Mouse (Mus musculus): ENCODE data around the gene Fndc3b. TPM values are rescaled to one million over a fixed set of nuclear protein-coding genes. Genes with fewer than 3 reads are reported as not detected.

The Fndc3b gene
- total and polyA plus RNA-seq, 3 experiments: 0.03 to 0.05 (median 0.04) TPM

DNA sequence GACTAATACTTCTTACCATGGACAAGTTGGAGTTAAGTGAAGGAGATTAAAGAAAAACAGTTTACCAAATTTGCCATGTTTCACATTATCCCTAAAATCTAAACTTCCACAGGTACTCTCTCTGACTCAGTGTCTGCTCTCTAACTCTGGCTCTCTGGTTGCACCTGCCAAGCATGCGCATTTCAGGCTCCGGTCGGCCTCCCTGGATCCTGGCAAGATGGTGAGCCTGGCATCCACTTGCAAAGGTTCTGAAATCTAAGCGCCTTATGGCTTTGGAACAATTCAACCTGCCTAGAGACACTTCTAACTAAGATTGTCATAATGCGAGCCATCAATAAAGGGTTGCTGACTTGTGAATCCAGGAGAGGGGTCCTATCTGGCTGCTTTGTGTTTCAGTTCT, 81.4 kb downstream of the Fndc3b start:
- in situ Hi-C loops (cut with MboI; ENCODE audit: low pct_ligation_motif_present, low pct_unique_long_range_greater_than_20kb, low sequenced_read_pairs) (no loop called here), dilution Hi-C loops (cut with MboI; ENCODE audit: extremely low pct_ligation_motif_present, extremely low pct_unique_long_range_greater_than_20kb, low sequenced_read_pairs) (no loop called here)
- Histone ChIP-seq H3K4me2 (ENCODE audit: insufficient read depth, low read depth, poor library complexity, severe bottlenecking) (no peak overlapping the region), H3K27ac (ENCODE audit: insufficient read depth, low read depth) (no peak overlapping the region), H3K9me3 (replicated peaks; ENCODE audit: low read length) (no peaks in the 10 kb centered on the region), H3K4me1 (ENCODE audit: control insufficient read depth in 1 of 2, insufficient read depth in 2 of 2) (no peaks in the 10 kb centered on the region), H3K9ac (ENCODE audit: insufficient read depth, low read depth) (no peak overlapping the region), H3K36me3 (replicated peaks in 1 of 2; ENCODE audit: control insufficient read depth in 1 of 2, insufficient read depth in 1 of 2, low read length in 1 of 2) (no peaks in the 10 kb centered on the region), H3K4me3 (replicated peaks in 1 of 3; ENCODE audit: low read depth in 2 of 3, low read length in 2 of 3, poor library complexity in 1 of 3) (no peak overlapping the region), H3K27me3 (replicated peaks) (no peaks in the 10 kb centered on the region), H3K79me2 (replicated peaks; ENCODE audit: control insufficient read depth, extremely low read depth, insufficient read depth, poor library complexity, severe bottlenecking) (no peaks in the 10 kb centered on the region)
- TF ChIP-seq SMC3 (IDR thresholded peaks at IDR 0.05; ENCODE audit: low read depth, low read length) (no peak), ELF1 (IDR thresholded peaks at IDR 0.05; ENCODE audit: low read depth, low read length) (no peak), ETS1 (conservative IDR thresholded peaks at IDR 0.05; ENCODE audit: low read depth, low read length) (no peak)
- DNase-seq (ENCODE audit: extremely low read depth): no peak

DNA sequence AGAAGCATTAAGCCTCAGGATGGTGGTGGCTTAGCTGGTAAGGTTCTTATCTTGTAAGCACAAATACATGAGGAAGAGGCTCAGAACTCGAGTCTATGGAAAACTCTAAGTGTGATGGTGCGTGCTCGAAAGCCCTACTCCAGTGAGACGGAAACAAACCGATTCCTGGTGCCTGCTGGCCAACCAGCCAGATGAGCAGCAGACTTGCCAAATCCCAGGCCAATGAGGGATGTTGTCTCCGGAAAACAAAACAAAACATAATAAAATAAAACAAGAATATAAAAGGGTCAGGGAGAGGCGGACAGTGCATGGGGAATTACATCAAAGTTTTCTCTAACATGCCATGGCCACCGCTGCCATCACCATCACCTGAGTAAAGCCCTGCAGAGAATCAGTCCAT, 84.8 kb downstream of the Fndc3b start:
- H3K4me1 ChIP-seq (ENCODE audit: control insufficient read depth in 1 of 2, insufficient read depth in 2 of 2): no peaks in the 10 kb centered on the region
- H3K79me2 ChIP-seq (replicated peaks; ENCODE audit: control insufficient read depth, extremely low read depth, insufficient read depth, poor library complexity, severe bottlenecking): no peaks in the 10 kb centered on the region
- in situ Hi-C loops (cut with MboI; ENCODE audit: low pct_ligation_motif_present, low pct_unique_long_range_greater_than_20kb, low sequenced_read_pairs): no loop called here
- DNase-seq (ENCODE audit: extremely low read depth): no peak
- dilution Hi-C loops (cut with MboI; ENCODE audit: extremely low pct_ligation_motif_present, extremely low pct_unique_long_range_greater_than_20kb, low sequenced_read_pairs): no loop called here
- no peaks in the 10 kb centered on the region for H3K9me3 ChIP-seq (replicated peaks; ENCODE audit: low read length)
- no peak overlapping the region for H3K9ac ChIP-seq (ENCODE audit: insufficient read depth, low read depth)
- no peak overlapping the region for H3K4me3 ChIP-seq (replicated peaks in 1 of 3; ENCODE audit: low read depth in 2 of 3, low read length in 2 of 3, poor library complexity in 1 of 3)
- H3K4me2 ChIP-seq (ENCODE audit: insufficient read depth, low read depth, poor library complexity, severe bottlenecking): no peak overlapping the region
- TF ChIP-seq BHLHE40 (IDR thresholded peaks at IDR 0.05; ENCODE audit: low read depth, low read length) (no peak), GABPA (IDR thresholded peaks at IDR 0.05; ENCODE audit: insufficient replicate concordance, low read depth, low read length) (no peak), RAD21 (IDR thresholded peaks at IDR 0.05; ENCODE audit: low read depth, low read length) (no peak), ZMIZ1 (IDR thresholded peaks at IDR 0.05; ENCODE audit: low read depth, low read length) (no peak)
- H3K27me3 ChIP-seq (replicated peaks): no peaks in the 10 kb centered on the region
- H3K27ac ChIP-seq (ENCODE audit: insufficient read depth, low read depth): no peak overlapping the region
- H3K36me3 ChIP-seq (replicated peaks in 1 of 2; ENCODE audit: control insufficient read depth in 1 of 2, insufficient read depth in 1 of 2, low read length in 1 of 2): no peaks in the 10 kb centered on the region

DNA sequence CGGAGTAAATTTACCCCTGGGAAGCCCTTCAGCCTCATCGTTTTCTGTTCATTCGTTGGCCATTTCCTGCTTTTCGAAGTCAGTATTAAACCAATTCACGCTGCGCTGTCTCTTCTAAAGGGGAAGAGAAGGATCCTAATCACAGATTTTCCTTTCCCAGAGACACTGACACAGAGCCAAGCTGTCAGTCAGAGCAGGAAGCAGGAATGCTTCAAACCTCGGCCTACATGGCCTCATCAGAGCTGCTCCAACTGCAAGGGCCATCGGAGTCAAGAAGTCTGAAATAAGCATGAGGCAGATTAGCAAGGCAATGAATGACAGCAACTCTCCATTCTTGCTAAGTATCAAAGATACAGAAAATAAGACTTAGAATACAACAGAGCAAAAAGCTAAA, 85.5 kb downstream of the Fndc3b start:
- Histone ChIP-seq H3K4me2 (ENCODE audit: insufficient read depth, low read depth, poor library complexity, severe bottlenecking) (no peak overlapping the region), H3K36me3 (replicated peaks in 1 of 2; ENCODE audit: control insufficient read depth in 1 of 2, insufficient read depth in 1 of 2, low read length in 1 of 2) (no peaks in the 10 kb centered on the region), H3K27me3 (replicated peaks) (no peaks in the 10 kb centered on the region), H3K9me3 (replicated peaks; ENCODE audit: low read length) (no peaks in the 10 kb centered on the region), H3K27ac (ENCODE audit: insufficient read depth, low read depth) (no peak overlapping the region), H3K4me1 (ENCODE audit: control insufficient read depth in 1 of 2, insufficient read depth in 2 of 2) (no peaks in the 10 kb centered on the region), H3K9ac (ENCODE audit: insufficient read depth, low read depth) (no peak overlapping the region), H3K4me3 (replicated peaks in 1 of 3; ENCODE audit: low read depth in 2 of 3, low read length in 2 of 3, poor library complexity in 1 of 3) (no peak overlapping the region), H3K79me2 (replicated peaks; ENCODE audit: control insufficient read depth, extremely low read depth, insufficient read depth, poor library complexity, severe bottlenecking) (no peaks in the 10 kb centered on the region)
- dilution Hi-C loops (cut with MboI; ENCODE audit: extremely low pct_ligation_motif_present, extremely low pct_unique_long_range_greater_than_20kb, low sequenced_read_pairs): no loop called here
- DNase-seq (ENCODE audit: extremely low read depth): no peak
- TF ChIP-seq GABPA (IDR thresholded peaks at IDR 0.05; ENCODE audit: insufficient replicate concordance, low read depth, low read length): no peak
- no peak for TF ChIP-seq MXI1 (IDR thresholded peaks at IDR 0.05; ENCODE audit: low read depth, low read length)
- no peak for TF ChIP-seq HCFC1 (IDR thresholded peaks at IDR 0.05; ENCODE audit: low read depth, low read length)
- TF ChIP-seq SMC3 (IDR thresholded peaks at IDR 0.05; ENCODE audit: low read depth, low read length): no peak
- no peak for TF ChIP-seq JUN (IDR thresholded peaks at IDR 0.05; ENCODE audit: insufficient read depth, low read depth, low read length)
- TF ChIP-seq NRF1 (IDR thresholded peaks at IDR 0.05; ENCODE audit: low read depth, low read length): no peak
- no peak for TF ChIP-seq TBP (conservative IDR thresholded peaks at IDR 0.05; ENCODE audit: low read depth, low read length)
- in situ Hi-C loops (cut with MboI; ENCODE audit: low pct_ligation_motif_present, low pct_unique_long_range_greater_than_20kb, low sequenced_read_pairs): no loop called here
